Mouse (Mus musculus) ovary, postnatal 36 days (tissue): ENCODE measurements around the gene Pdx1.

ENCODE experiments used
- DNase-seq: peaks from one replicate; pipeline ENCODE4 v3.0.0; 2022; ENCODE audit warnings: low spot score, mixed read lengths

The Pdx1 gene

DNA sequence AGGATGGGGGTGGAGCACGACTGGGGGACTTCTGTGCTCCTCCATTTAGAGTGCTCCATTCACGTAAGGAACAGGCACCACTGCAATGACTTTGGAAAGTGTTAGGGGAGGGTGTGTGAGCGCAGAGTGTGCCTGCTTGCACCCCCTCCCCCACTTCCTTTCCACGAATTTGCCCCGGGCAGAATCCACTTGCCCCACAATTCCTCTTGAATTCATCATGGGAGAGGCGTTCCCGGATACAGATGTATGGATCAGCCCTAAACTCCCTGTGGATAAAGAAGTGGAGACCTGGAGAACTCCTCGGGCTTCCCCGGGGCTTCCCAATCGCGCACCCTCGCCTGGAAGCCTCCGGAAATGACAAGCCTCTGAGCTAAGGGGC lies 7.8 kb downstream of the Pdx1 start:
- DNase-seq = no peak

- no peak for DNase-seq
Observed at GRCm38 (mm10) chr5:147284365-147284764, 14.6 kb downstream of the Pdx1 start.

DNA sequence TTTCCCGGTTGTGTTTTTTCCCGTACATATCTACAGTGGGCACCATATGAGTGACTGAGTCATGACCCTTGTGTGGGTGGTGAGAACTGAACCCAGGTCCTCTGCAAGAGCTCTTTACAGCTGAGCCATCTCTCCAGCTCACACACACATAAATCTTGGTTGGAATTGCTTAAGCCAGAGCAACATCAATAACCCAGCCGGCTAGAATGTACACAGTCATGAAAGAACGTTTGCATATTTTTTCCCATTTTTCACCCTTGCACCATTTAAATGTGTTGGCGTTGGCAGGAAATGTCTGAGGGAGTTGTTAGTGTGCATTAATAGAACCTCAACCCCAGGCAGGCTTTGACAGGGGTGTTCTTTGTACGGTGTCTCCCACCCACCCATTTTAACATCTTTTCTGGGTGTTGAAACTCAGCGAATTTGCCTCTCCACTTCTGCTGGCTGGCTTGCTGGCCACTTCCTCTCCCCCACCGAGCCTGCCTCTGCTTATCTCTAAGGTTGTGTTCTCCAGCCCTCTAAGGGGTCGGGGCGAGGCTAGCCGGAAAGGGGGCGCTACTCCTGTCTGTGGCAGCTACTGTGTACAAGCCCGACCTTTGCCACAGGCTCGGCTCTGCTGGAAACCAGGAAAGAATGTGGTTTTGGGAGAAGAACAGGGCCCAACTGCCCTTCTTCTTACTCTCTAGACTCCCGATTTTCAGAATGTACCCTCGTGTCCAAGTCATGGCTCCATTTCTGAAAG lies 22.2 kb downstream of the Pdx1 start:
- no peak for DNase-seq

DNA sequence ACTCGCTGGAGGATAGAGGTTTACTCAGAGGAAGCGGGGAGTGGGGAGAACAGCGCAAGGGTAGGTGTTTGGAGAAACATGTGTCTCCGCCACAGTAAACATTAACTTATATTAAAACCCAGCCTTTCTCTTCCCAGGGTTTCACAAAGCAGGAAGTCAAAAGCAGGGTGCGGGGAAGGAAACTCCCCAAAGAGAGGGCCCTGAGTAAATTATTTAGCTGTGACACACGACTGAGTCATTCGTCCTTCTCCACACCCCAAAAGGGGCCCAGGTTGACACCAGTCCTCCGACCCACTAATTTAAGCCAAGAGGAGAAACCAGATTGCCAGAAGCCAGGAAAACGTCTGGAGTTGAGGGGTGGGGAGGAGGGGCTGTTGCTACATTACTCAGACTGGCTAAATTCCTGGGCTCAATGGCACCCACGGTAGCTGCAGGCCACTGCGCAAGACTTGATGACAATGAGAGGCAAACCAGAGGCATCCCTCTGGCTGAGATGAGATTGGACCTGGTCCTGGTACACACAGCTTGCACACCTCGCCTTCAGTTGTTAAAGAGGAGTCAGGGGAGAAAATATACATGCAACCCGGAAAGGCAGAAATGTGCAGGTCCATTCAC lies 22.9 kb downstream of the Pdx1 start:
- no peak for DNase-seq

DNA sequence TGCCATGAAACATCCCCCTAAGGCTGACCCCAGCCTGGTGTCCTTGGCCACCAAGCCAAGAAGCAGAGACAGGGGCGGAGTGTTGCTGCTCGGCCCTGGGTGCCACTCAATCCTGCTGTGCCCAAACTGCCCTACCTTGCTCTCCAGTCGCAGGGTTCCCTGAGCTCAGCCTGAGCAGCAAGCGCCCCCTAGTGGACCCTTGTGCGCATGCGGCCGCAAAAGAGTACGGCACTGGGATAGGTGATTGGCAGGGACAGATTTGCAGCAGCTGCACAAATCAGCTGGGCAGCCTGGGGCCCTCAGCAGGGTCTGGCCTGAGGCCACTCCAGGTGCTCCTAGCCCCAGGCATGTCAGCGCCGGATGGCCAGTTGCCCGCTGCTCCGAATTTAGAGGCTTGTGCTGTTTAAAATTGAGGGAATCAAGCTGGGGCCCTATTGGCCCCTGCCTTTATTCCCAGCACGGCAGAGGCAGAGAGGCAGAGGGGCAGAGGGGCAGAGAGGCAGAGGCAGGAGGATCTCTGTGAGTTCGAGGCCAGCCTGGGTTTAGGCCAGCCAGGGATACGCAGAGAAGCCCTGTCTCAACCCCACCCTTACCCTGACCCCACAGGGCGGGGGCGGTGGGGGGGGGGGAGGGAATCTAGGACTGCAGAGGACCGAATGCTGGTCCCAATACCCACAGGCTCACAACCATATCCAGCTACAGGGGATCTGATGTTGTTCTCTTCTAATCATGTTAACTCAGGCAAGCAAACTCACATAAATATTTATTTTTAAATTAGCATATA lies 23.6 kb downstream of the Pdx1 start:
- peak; percentile 49 for DNase-seq

DNA sequence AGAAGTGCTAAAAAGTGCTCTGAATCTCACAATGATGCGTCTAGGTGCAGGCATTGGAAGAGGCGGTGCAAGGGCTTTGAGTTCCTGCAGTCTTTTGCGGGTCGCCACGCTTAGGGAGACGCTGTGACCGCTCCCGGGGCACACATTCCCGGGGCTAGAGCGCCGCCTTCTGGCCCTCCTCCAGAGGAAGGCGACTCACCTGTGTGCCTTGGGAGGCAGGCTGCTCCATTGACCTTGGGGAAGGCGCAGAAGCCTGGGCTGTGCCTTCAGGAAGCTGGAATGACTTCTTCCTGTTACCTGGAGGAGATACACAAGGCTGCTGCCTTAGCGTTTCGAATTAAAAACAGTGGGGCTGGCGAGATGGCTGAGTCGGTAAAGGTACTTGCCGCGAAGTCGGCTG lies 24.4 kb downstream of the Pdx1 start:
- DNase-seq = no peak

DNA sequence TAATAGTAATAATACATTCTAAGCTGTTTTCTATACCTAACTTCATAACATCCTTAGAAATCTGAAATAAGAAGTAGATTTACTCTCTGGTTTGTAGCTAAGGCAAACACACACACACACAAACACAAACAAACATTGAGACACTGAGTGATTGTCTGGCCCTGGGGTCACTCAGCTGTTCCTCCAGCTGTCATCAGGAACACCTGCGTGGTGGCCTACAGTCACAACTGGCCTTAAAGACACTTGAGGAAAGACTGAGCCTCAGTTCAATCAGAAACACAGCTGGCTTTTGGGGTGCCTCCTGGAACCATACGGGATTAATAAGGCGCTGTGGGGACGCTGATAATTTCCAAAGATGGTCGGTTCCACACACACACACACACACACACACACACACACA lies 27.5 kb downstream of the Pdx1 start:
- no peak for DNase-seq

DNA sequence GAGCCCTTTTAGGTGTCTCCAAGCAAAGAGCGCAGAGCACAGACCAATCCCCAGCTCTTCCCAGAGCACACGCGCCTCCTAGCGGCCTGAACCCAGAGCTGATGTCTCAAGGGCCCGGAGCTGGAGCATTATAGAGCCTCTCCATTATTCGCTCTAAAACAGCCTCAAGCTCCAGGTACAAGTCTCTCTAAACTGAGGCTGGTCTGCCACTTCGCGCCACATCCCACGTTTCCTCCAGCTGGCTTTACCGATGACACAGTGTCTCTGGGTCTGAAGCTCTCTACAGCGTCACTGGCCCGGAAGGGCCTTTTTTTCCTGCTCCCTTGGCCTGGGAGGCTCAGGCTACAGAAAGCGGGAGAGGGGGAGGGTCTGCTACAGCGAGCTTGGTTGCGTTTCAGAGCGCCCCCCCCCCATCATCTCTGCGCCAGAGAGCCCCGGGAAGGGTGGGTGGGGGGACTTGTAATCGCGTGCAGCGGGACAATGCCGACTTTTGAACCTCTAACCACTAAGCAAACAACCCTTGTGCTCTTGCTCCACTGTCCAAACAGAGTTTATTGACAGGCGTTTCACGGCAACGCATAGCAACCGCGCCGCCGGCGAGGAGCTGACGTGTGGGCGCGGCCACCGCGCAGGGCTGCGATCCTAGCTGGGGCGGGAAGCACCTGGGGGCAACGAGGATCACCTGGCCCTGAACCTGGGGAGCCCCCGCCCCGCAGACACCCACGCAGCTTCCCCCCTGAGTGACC lies 29.7 kb downstream of the Pdx1 start:
- DNase-seq = peak; percentile 37

DNA sequence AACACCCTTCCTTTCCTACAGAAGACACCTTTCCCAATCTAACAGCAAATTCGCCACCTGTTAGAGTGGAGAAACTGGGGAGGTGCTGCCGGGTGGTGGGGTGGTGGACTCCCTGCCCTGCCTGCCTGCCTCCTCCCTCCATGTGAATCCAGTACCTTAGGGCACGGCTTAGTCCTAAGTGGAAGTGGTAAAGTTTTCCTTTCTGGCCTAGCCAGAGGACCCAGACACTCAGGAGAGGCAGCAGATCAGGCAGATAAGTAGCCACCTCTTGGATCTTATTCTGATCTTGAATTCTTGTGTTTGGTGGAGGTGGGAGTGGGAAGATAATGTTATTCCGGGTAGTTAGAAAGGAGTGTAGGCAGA lies 30.2 kb downstream of the Pdx1 start:
- DNase-seq = no peak

DNA sequence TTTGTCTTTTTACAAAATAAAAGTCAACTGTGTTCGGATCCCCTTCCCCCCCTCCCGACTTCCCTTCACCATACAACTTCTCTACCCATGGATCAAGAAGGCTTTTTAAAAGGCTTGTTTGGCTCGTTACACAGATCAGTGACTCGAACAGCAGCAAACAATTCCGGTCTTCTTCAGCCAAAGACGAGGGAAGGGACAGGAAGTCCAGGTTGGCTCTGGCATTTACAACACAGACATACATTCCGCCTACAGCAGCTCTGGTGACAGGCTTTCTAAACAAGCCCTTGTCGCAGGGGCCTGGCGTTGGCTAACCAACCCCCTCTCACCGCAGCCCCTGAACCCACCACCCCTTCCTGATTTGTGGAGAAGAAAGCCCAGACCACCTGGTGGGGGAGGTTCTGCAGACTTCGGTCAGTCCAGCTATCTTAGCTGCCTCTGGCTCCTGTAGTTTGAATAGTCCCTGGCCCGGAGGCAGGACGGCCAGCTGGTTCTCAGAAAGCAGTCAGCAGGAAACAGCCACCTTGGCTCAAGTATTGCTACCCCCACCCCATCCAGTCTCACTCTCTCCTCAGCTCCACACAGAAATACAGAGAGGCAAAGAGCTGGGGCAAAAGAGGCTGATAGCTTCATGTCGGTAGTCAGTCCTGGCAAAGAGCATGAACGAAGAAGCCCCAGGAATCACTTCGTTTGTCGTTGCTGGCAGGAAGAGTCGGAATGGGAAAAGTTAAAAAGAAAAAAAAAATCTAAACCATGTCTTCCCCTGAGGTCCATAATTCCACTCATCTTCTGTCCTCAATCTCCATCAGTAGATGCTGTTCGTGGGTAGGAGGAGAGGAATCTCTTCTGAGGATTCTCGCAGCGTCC lies 31.4 kb downstream of the Pdx1 start:
- DNase-seq = no peak

- no peak for DNase-seq
Observed at GRCm38 (mm10) chr5:147301781-147302070, 32.0 kb downstream of the Pdx1 start.

DNA sequence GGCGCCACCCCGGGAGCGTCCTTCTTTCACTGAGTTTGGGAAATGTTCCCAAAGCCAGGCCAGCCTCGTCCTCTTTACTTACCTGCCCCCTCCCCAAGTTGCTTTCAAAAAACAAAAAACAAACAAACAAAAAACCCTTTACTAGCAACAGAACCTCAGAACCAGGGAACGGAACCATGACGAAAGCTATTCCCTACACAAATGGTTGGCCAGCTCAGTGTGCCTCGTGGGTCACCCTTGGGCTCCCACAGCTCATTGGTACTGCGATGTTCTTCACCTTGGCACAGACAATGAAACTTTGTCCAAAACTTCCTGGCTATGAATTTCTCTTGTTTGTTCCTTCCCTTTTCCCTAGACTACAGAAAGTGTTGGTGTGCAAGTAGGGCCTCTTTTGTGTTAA lies 32.4 kb downstream of the Pdx1 start:
- DNase-seq = no peak

DNA sequence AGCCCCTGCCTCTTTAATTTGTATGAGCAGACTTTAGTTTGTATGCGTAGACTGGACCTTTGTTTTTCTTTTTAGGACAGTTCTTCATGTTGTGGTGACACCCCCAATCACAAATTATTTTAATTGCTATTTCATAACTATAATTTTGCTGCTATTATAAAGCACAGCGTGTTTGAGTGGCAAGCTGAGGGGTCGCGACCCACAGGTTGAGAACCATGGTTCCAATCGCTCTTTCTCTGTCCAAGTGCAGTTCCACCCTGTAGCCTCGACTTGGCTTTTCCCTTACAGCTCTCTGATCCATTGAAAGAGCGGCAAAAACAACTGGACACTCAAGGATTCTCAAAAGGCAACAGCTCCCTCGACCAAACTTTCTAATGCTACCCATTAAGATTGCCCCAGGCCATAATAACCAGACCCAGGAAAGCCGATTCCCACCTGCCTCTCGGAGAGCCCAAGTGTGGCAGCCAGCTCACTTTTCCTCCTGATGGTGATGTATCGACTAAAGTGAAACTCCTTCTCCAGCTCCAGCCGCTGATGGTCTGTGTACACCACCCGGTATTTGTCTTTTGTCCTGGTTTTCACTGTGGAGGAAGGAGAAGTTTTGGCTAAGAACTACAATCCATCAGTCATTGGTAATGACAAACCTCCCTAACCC lies 33.1 kb downstream of the Pdx1 start:
- DNase-seq = no peak

DNA sequence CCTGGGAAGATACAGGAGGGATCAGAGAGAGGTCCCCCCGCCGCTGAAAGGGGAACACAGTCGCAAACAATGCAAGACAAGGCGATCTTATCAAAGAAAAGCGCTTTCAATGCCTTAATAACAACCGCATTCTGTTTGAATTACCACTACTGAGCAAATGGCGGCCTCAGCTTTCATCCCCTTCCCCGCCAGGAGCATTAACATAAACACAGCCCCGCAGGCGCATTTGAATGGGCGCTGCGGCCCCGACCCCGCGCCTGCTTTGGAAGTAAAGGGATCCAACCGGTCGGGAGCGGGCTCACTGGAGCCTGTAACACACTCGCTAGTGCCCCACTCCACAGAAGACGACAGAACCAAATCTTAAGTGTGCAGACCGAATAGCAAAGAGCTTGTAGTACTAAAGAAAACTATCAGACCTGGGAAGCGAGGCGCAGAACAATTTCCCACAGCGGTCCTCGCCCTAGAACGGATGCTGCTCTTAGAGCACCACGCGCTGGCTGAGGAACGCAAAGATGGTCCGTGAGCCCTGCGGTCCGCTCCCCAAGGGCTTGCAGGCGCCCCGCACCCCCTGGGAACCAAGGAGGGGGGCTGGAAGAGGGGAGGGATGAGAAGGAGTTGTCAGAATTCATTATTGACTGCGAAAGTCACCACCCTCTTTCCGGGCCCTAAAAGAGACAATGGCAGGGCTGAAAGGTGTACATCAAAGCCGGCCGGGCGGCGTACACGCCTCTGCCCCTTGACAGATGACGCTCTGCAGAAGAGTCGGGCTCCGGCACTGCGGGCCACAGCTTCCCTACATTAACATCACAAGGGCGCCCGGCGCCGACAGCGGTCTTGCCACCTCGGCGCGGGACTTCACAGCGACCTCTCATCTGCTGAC lies 34.8 kb downstream of the Pdx1 start:
- DNase-seq = no peak

DNA sequence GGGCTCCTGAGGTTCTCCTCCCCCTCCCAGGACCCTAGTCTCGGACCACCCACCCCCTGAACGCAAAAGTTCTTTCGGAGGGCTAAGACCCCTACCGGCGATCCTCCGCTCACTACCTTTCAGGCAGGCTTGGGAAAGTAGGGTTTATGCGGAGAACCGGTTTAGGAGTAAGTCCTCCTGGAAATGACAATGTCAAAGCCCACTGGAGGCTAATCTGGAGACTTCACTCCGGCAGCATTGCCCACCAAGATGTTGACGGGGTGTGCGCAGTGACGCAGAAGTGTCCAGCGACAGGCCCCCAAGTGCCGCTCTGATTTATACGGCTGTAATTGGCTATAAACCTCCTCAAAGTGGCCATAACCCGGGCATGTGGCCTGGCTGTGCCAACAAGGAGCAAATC lies 35.4 kb downstream of the Pdx1 start:
- no peak for DNase-seq

DNA sequence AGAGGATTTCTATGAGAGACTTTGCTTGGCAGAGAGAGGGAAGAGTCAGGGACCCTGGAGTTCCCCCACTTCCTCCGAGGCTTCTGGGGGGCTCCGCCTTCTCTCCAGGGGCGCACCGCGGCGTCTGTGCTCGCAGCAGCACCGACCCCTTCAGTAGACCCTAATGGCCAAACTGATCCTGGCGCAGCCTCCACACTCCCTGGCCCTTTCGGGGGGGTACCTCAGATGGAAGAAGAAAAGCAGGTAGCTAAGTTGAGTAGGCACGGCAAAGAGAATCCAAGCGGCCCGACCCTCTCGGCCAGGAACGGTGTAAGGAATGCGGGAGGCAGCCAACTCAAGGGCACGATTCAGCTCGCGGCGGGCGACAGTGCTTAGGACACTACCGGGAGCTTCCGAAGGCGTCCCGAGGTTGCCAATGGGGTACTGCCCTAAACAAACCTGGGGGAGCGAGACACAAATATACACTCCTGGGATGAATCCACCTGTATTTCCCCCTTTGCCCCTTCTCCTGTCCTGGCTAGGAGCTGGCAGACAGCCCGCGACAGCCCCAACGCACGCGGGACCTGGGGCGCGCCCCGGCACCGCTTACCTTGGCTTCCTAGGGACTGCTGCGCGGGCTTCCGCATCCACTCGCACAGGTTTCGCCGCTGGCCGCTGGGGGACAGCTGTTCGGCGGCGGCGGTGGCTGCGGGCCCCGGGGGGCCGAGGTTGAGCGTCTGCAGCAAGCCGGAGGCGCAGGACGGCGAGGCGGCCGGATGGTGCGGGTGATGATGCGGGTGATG lies 36.3 kb downstream of the Pdx1 start:
- no peak for DNase-seq

- no peak for DNase-seq
Observed at GRCm38 (mm10) chr5:147306638-147307397, 37.1 kb downstream of the Pdx1 start, which contains the start of gene Cdx2. Cdx2 (minus strand) TSS chr5:147307270.

- DNase-seq = no peak
Observed at GRCm38 (mm10) chr5:147307398-147307785, 37.6 kb downstream of the Pdx1 start.

- no peak for DNase-seq
Observed at GRCm38 (mm10) chr5:147308451-147308850, 38.7 kb downstream of the Pdx1 start.
